Mouse (Mus musculus) forebrain, embryonic 14.5 days (tissue): Measurements from ENCODE around the gene Creb3l2. TPM values are rescaled to one million over a fixed set of nuclear protein-coding genes. Genes with fewer than 3 reads are reported as not detected.
A peak's percentile ranks its signal among the peaks of the same experiment; 100 is the strongest.

Experiments
- ATAC-seq: fragments of 200-750 bp; cut with Nextera tagmentation; 2 replicates; pipeline ENCODE4 v1.8.0; 2017; ENCODE audit warnings: mild to moderate bottlenecking, moderate library complexity
- DNase-seq: peaks from one replicate; pipeline ENCODE4 v3.0.0-alpha.2; 2015; ENCODE audit warnings: low spot score
- H3K27ac ChIP-seq: fragments of 300-500 bp; sonication (generic); 2 replicates; pipeline ENCODE4 v1.5.1; 2014; ENCODE audit warnings: low read depth, mild to moderate bottlenecking, control low read depth, low read length, moderate library complexity
- H3K27me3 ChIP-seq: fragments of 300-500 bp; sonication (generic); replicated peaks from 2 replicates; pipeline ENCODE4 v1.6.1; 2014; ENCODE audit warnings: low read length, control low read depth, mixed read lengths; ENCODE audit not compliant: control insufficient read depth, insufficient read depth
- H3K36me3 ChIP-seq: fragments of 300-500 bp; sonication (generic); 2 replicates; pipeline ENCODE4 v1.6.1; 2014; ENCODE audit warnings: low read length, control low read depth; ENCODE audit not compliant: control insufficient read depth, insufficient read depth
- H3K4me1 ChIP-seq: fragments of 300-500 bp; sonication (generic); 2 replicates; pipeline ENCODE4 v1.6.1; 2014; ENCODE audit warnings: antibody characterized with exemption, low read length, control low read depth; ENCODE audit not compliant: control insufficient read depth, insufficient read depth
- H3K4me2 ChIP-seq: fragments of 300-500 bp; sonication (generic); 2 replicates; pipeline ENCODE4 v1.6.1; 2014; ENCODE audit warnings: mild to moderate bottlenecking, control low read depth, low read length
- H3K4me3 ChIP-seq: fragments of 300-500 bp; sonication (generic); 2 replicates; pipeline ENCODE4 v1.5.1; 2014; ENCODE audit warnings: low read depth, low read length, control low read depth
- H3K9ac ChIP-seq: fragments of 300-500 bp; sonication (generic); 2 replicates; pipeline ENCODE4 v1.6.1; 2014; ENCODE audit warnings: mild to moderate bottlenecking, low read length, control low read depth, moderate library complexity
- H3K9me3 ChIP-seq: fragments of 300-500 bp; sonication (generic); replicated peaks from 2 replicates; pipeline ENCODE4 v1.6.1; 2016; ENCODE audit warnings: low read length, control low read depth, mixed read lengths; ENCODE audit not compliant: control insufficient read depth
- WGBS: fragments of 180-500 bp; shearing (Covaris S2); extraction: QIAGEN DNeasy Blood & Tissue Kit; methylation state at CpG from one replicate; pipeline ENCODE4 v1.1.7; 2014; 5-methylcytosine and 5-hydroxymethylcytosine counted together
- polyA plus RNA-seq: library from polyadenylated mRNA; unstranded; fragments of >200 nt; fragmentation: Nextera tagmentation; extraction: Ambion mirVana; gene quantifications from 2 replicates; pipeline ENCODE4 v1.2.1, GENCODE M21; 2014

Gene Creb3l2
- 2.4 and 2.9 TPM in 2 replicates for polyA plus RNA-seq

- Histone ChIP-seq H3K4me2 (peak within 1 kb of the TSS; percentile 62), H3K9me3 (no peaks in the 10 kb centered on the region), H3K27ac (peak within 1 kb of the TSS; percentile 39; the same call in 1 of the 2 replicates), H3K4me1 (0 out of 2 replicates have a peak, but pooled peaks cover 3% of the 10 kb centered on the region), H3K9ac (peak within 1 kb of the TSS; percentile 69), H3K27me3 (no peaks in the 10 kb centered on the region), H3K36me3 (no peaks in the 10 kb centered on the region), H3K4me3 (peak within 1 kb of the TSS; percentile 78)
- WGBS, result under 1% methylated on average over 33 of the region's 33 CpGs
- ATAC-seq, result peak; percentile 99
- peak; percentile 100 for DNase-seq
These were observed at the start of gene Creb3l2 for GRCm38 (mm10) chr6:37442041-37442667. Gene Creb3l2, minus strand, starts transcription at chr6:37442146.

- 89% methylated on average over 4 of the region's 4 CpGs for WGBS
- no peak for ATAC-seq
These were observed 44.6 kb upstream of the Creb3l2 start for GRCm38 (mm10) chr6:37486502-37486901.

DNA sequence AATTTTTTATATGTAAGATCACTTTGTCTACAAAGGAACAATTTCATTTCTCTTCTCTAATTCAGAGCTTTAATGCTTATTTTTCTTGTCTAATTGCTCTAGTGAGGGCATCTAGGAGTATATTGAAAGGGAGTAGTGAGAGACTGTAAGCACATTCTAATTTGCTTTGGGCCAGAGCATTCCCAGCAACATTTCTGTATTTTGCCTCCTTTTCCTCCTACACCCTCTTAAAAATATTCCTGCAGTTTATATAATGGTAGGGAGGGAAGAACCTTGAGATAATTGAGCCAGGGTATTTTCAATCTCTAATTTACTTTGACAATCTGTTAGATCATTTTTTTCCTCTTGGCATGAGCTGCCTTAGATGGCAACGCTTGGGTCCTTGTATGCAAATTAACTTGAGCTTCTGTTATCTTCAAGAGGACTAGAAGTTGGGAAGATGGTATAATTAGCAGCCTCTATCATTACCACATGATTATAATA lies 42.7 kb upstream of the Creb3l2 start:
- Histone ChIP-seq H3K27me3 (no peaks in the 10 kb centered on the region), H3K27ac (no peak overlapping the region), H3K9me3 (no peaks in the 10 kb centered on the region), H3K4me3 (no peak overlapping the region), H3K4me1 (no peaks in the 10 kb centered on the region), H3K9ac (no peak overlapping the region), H3K36me3 (no peaks in the 10 kb centered on the region), H3K4me2 (no peak overlapping the region)
- ATAC-seq, result no peak
- DNase-seq, result peak; percentile 9
- WGBS, result 50% methylated on average over 1 of the region's 1 CpGs

More at GRCm38 (mm10) chr6:37486502-37486901, 44.6 kb upstream of the Creb3l2 start:
- no peak overlapping the region for H3K4me2 ChIP-seq
- DNase-seq, result no peak
- H3K9ac ChIP-seq, result no peak overlapping the region
- no peak overlapping the region for H3K4me3 ChIP-seq
- H3K27ac ChIP-seq, result no peak overlapping the region
- H3K36me3 ChIP-seq, result no peaks in the 10 kb centered on the region
- H3K4me1 ChIP-seq, result no peaks in the 10 kb centered on the region
- no peaks in the 10 kb centered on the region for H3K9me3 ChIP-seq
- H3K27me3 ChIP-seq, result no peaks in the 10 kb centered on the region

DNA sequence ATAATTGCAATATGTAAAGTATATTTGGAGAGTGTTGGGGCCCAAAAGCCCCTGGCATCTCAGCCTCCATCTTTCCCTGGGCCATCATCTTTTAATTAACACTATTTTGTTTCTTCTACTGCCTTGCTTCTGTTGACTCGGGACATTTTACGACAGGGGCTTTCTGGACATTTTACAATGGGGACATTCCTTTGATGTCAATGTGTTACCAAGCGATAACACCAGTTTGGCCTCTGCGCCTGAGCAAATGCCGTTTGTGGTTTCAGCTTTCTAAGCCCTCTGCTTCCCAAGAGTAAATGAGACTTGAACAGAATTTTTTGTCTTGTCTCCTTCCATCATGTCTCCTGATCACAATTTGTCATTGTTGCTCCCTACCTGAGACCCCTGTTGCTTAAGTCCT lies 41.3 kb upstream of the Creb3l2 start:
- no peak overlapping the region for H3K4me3 ChIP-seq
- H3K4me1 ChIP-seq, result no peaks in the 10 kb centered on the region
- no peak overlapping the region for H3K9ac ChIP-seq
- WGBS, result 68% methylated on average over 5 of the region's 5 CpGs
- H3K9me3 ChIP-seq, result no peaks in the 10 kb centered on the region
- no peaks in the 10 kb centered on the region for H3K36me3 ChIP-seq
- DNase-seq (no peak), ATAC-seq (no peak)
- H3K27ac ChIP-seq, result no peak overlapping the region
- no peak overlapping the region for H3K4me2 ChIP-seq
- H3K27me3 ChIP-seq, result no peaks in the 10 kb centered on the region

- 91% methylated on average over 3 of the region's 3 CpGs for WGBS
These were observed 39.2 kb upstream of the Creb3l2 start for GRCm38 (mm10) chr6:37481147-37481546.

DNA sequence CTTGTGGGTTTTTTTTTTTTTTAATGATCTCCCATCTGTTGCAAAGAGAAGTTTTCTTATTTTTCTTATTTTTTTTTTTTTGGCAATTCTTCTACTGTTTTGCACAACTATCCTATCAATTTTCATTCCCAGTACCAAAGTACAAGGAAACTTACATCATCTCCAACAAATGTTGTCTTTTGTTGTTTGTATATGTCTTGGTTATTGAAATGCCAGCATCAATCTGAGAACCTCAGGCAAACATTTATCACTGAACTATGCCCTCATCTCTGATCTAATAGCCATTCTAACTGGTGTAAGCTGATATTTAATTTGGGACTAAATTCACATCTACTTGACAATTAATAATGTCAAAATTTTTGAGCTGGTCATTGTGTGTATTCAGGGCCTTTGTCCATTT lies 38.1 kb upstream of the Creb3l2 start:
- Histone ChIP-seq H3K9me3 (no peaks in the 10 kb centered on the region), H3K4me1 (no peaks in the 10 kb centered on the region), H3K27me3 (no peaks in the 10 kb centered on the region), H3K36me3 (no peaks in the 10 kb centered on the region), H3K9ac (no peak overlapping the region), H3K27ac (no peak overlapping the region), H3K4me2 (no peak overlapping the region), H3K4me3 (no peak overlapping the region)
- ATAC-seq, result no peak
- DNase-seq, result no peak

More at GRCm38 (mm10) chr6:37481147-37481546, 39.2 kb upstream of the Creb3l2 start:
- no peak overlapping the region for H3K4me3 ChIP-seq
- H3K4me1 ChIP-seq, result no peaks in the 10 kb centered on the region
- no peak for ATAC-seq
- H3K4me2 ChIP-seq, result no peak overlapping the region
- H3K27ac ChIP-seq, result no peak overlapping the region
- no peaks in the 10 kb centered on the region for H3K27me3 ChIP-seq
- H3K36me3 ChIP-seq, result no peaks in the 10 kb centered on the region
- H3K9me3 ChIP-seq, result no peaks in the 10 kb centered on the region
- no peak for DNase-seq
- no peak overlapping the region for H3K9ac ChIP-seq

DNA sequence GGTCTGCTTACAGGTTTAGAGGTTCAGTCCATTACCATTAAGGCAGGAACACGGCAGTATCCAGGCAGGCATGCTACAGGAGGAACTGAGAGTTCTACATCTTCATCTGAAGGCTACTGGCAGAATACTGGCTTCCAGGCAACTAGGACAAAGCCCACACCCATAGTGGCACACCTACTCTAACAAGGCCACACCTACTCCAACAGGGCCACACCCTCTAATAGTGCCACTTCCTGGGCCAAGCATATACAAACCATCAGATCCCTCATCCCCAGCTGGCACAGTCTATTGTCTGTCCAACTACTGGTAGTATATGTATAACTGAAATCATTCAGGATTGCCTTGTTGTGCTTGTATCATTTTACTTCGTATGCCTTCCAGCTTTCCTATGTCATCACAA lies 36.5 kb upstream of the Creb3l2 start:
- H3K36me3 ChIP-seq, result no peaks in the 10 kb centered on the region
- H3K27me3 ChIP-seq, result no peaks in the 10 kb centered on the region
- no peaks in the 10 kb centered on the region for H3K4me1 ChIP-seq
- WGBS, result 90% methylated on average over 2 of the region's 2 CpGs
- DNase-seq (no peak), ATAC-seq (no peak)
- H3K4me2 ChIP-seq, result no peak overlapping the region
- no peak overlapping the region for H3K27ac ChIP-seq
- H3K4me3 ChIP-seq, result no peak overlapping the region
- no peaks in the 10 kb centered on the region for H3K9me3 ChIP-seq
- H3K9ac ChIP-seq, result no peak overlapping the region

- Histone ChIP-seq H3K9me3 (no peaks in the 10 kb centered on the region), H3K4me1 (no peaks in the 10 kb centered on the region), H3K36me3 (no peaks in the 10 kb centered on the region), H3K27me3 (no peaks in the 10 kb centered on the region), H3K9ac (no peak overlapping the region), H3K4me2 (no peak overlapping the region), H3K4me3 (no peak overlapping the region), H3K27ac (no peak overlapping the region)
- WGBS, result 86% methylated on average over 4 of the region's 4 CpGs
- ATAC-seq (no peak), DNase-seq (no peak)
These were observed 31.9 kb upstream of the Creb3l2 start for GRCm38 (mm10) chr6:37473674-37474342.

- Histone ChIP-seq H3K4me1 (no peaks in the 10 kb centered on the region), H3K9ac (no peak overlapping the region), H3K27me3 (no peaks in the 10 kb centered on the region), H3K36me3 (no peaks in the 10 kb centered on the region), H3K9me3 (no peaks in the 10 kb centered on the region), H3K4me3 (no peak overlapping the region), H3K27ac (no peak overlapping the region), H3K4me2 (no peak overlapping the region)
- 69% methylated on average over 4 of the region's 4 CpGs for WGBS
- no peak for ATAC-seq
- DNase-seq, result no peak
These were observed 28.3 kb upstream of the Creb3l2 start for GRCm38 (mm10) chr6:37470216-37470615.
